Mouse (Mus musculus): ENCODE results near the gene Tor1b. TPM values are rescaled to one million over a fixed set of nuclear protein-coding genes. Genes with fewer than 3 reads are reported as not detected.
"Not testable (repeated sequence)": the region's sequence is repeated elsewhere in the genome, so short reads cannot be mapped to it uniquely, and the experiment has no call there.

The Tor1b gene
- total and polyA plus RNA-seq, 2 experiments from 2014 or later, result 20.4 to 45.4 TPM

- Histone ChIP-seq H3K4me2 (ENCODE audit: low read depth, low read length) (no peak overlapping the region), H3K27me3 (ENCODE audit: control insufficient read depth, insufficient read depth, low read length) (no peaks in the 10 kb centered on the region), H3K9ac (replicated peaks; ENCODE audit: low read depth, low read length) (no peak overlapping the region), H3K4me1 (ENCODE audit: control insufficient read depth, insufficient read depth) (no peaks in the 10 kb centered on the region), H3K9me3 (replicated peaks; ENCODE audit: control insufficient read depth, low read length) (no peaks in the 10 kb centered on the region), H3K27ac (ENCODE audit: low read depth) (no peak overlapping the region), H3K4me3 (ENCODE audit: low read depth, low read length) (no peak overlapping the region), H3K36me3 (replicated peaks; ENCODE audit: control insufficient read depth, insufficient read depth, low read length) (no peaks in the 10 kb centered on the region)
- ATAC-seq (ENCODE audit: insufficient read depth, low read depth) (no peak), DNase-seq (ENCODE audit: low spot score) (no peak)
- 83% methylated on average over 5 of the region's 5 CpGs for WGBS
- TF ChIP-seq CTCF (IDR thresholded peaks at IDR 0.05; ENCODE audit: low read depth), result no peak
- TF ChIP-seq EP300 (IDR thresholded peaks at IDR 0.05; ENCODE audit: low read depth), result no peak
Measured at GRCm38 (mm10) chr2:30941586-30941985, 11.2 kb upstream of the Tor1b start.

GRCm38 (mm10) chr2:30942116-30942515, 10.6 kb upstream of the Tor1b start:
- 42% methylated on average over 7 of the region's 7 CpGs for WGBS

GRCm38 (mm10) chr2:30942603-30943011, 10.2 kb upstream of the Tor1b start:
- TF ChIP-seq CTCF (IDR thresholded peaks at IDR 0.05; ENCODE audit: low read depth) (peak; percentile 87), EP300 (IDR thresholded peaks at IDR 0.05; ENCODE audit: low read depth) (no peak)
- ATAC-seq (ENCODE audit: insufficient read depth, low read depth) (peak; percentile 76), DNase-seq (ENCODE audit: low spot score) (peak; percentile 90)
- Histone ChIP-seq H3K4me3 (ENCODE audit: low read depth, low read length) (peak overlapping the region; percentile 48), H3K27me3 (ENCODE audit: control insufficient read depth, insufficient read depth, low read length) (no peaks in the 10 kb centered on the region), H3K36me3 (replicated peaks; ENCODE audit: control insufficient read depth, insufficient read depth, low read length) (no peaks in the 10 kb centered on the region), H3K9me3 (replicated peaks; ENCODE audit: control insufficient read depth, low read length) (no peaks in the 10 kb centered on the region), H3K27ac (ENCODE audit: low read depth) (no peak overlapping the region), H3K9ac (replicated peaks; ENCODE audit: low read depth, low read length) (no peak overlapping the region), H3K4me2 (ENCODE audit: low read depth, low read length) (peak overlapping the region; percentile 59), H3K4me1 (ENCODE audit: control insufficient read depth, insufficient read depth) (no peaks in the 10 kb centered on the region)
- 24% methylated on average over 16 of the region's 16 CpGs for WGBS

More at GRCm38 (mm10) chr2:30942116-30942515, 10.6 kb upstream of the Tor1b start:
- H3K9ac ChIP-seq (replicated peaks; ENCODE audit: low read depth, low read length); H3K9me3 ChIP-seq (replicated peaks; ENCODE audit: control insufficient read depth, low read length); ATAC-seq (ENCODE audit: insufficient read depth, low read depth); DNase-seq (ENCODE audit: low spot score); H3K4me1 ChIP-seq (ENCODE audit: control insufficient read depth, insufficient read depth); H3K27me3 ChIP-seq (ENCODE audit: control insufficient read depth, insufficient read depth, low read length); H3K36me3 ChIP-seq (replicated peaks; ENCODE audit: control insufficient read depth, insufficient read depth, low read length); H3K27ac ChIP-seq (ENCODE audit: low read depth): not testable (repeated sequence)
- H3K4me2 ChIP-seq (ENCODE audit: low read depth, low read length), result peak overlapping the region; percentile 59; the same call in 1 of the 2 replicates
- H3K4me3 ChIP-seq (ENCODE audit: low read depth, low read length), result peak overlapping the region; percentile 48; the same call in 1 of the 2 replicates

GRCm38 (mm10) chr2:30952457-30952823, 319 bp upstream of the Tor1b start:
- WGBS, result 27% methylated on average over 5 of the region's 5 CpGs
- H3K36me3 ChIP-seq (replicated peaks; ENCODE audit: control insufficient read depth, insufficient read depth, low read length), result peaks cover 18% of the 10 kb centered on the region
- peak overlapping the region; percentile 83 for H3K4me3 ChIP-seq (ENCODE audit: low read depth, low read length)
- H3K4me1 ChIP-seq (ENCODE audit: control insufficient read depth, insufficient read depth), result peaks cover 14% of the 10 kb centered on the region
- peak overlapping the region; percentile 95 for H3K4me2 ChIP-seq (ENCODE audit: low read depth, low read length)
- no peak overlapping the region for H3K9ac ChIP-seq (replicated peaks; ENCODE audit: low read depth, low read length)
- H3K9me3 ChIP-seq (replicated peaks; ENCODE audit: control insufficient read depth, low read length), result no peaks in the 10 kb centered on the region
- DNase-seq (ENCODE audit: low spot score) (no peak), ATAC-seq (ENCODE audit: insufficient read depth, low read depth) (no peak; the same call in 1 of the 2 replicates)
- peak overlapping the region; percentile 62 for H3K27ac ChIP-seq (ENCODE audit: low read depth)
- no peak for TF ChIP-seq CTCF (IDR thresholded peaks at IDR 0.05; ENCODE audit: low read depth)
- no peak for TF ChIP-seq EP300 (IDR thresholded peaks at IDR 0.05; ENCODE audit: low read depth)
- H3K27me3 ChIP-seq (ENCODE audit: control insufficient read depth, insufficient read depth, low read length), result no peaks in the 10 kb centered on the region; the same call in 1 of the 2 replicates

- ATAC-seq (ENCODE audit: insufficient read depth, low read depth) (no peak), DNase-seq (ENCODE audit: low spot score) (no peak)
- H3K9me3 ChIP-seq (replicated peaks; ENCODE audit: control insufficient read depth, low read length), result no peaks in the 10 kb centered on the region
- 62% methylated on average over 6 of the region's 6 CpGs for WGBS
- H3K4me2 ChIP-seq (ENCODE audit: low read depth, low read length), result no peak overlapping the region
- no peak overlapping the region for H3K27ac ChIP-seq (ENCODE audit: low read depth)
- peaks cover 40% of the 10 kb centered on the region for H3K36me3 ChIP-seq (replicated peaks; ENCODE audit: control insufficient read depth, insufficient read depth, low read length)
- peaks cover 14% of the 10 kb centered on the region for H3K4me1 ChIP-seq (ENCODE audit: control insufficient read depth, insufficient read depth)
- 0 out of 2 replicates have a peak overlapping the region, but pooled peaks have one; percentile 82 for H3K9ac ChIP-seq (replicated peaks; ENCODE audit: low read depth, low read length)
- TF ChIP-seq EP300 (IDR thresholded peaks at IDR 0.05; ENCODE audit: low read depth) (no peak), CTCF (IDR thresholded peaks at IDR 0.05; ENCODE audit: low read depth) (no peak)
- H3K4me3 ChIP-seq (ENCODE audit: low read depth, low read length), result no peak overlapping the region
- H3K27me3 ChIP-seq (ENCODE audit: control insufficient read depth, insufficient read depth, low read length), result no peaks in the 10 kb centered on the region
Measured at GRCm38 (mm10) chr2:30954797-30955196, 2.0 kb downstream of the Tor1b start.

GRCm38 (mm10) chr2:30957511-30957910, 4.8 kb downstream of the Tor1b start:
- ATAC-seq (ENCODE audit: insufficient read depth, low read depth), result no peak
- Histone ChIP-seq H3K36me3 (replicated peaks; ENCODE audit: control insufficient read depth, insufficient read depth, low read length) (peaks cover 67% of the 10 kb centered on the region), H3K9ac (replicated peaks; ENCODE audit: low read depth, low read length) (no peak overlapping the region)

More at GRCm38 (mm10) chr2:30957511-30957910, 4.8 kb downstream of the Tor1b start:
- H3K4me2 ChIP-seq (ENCODE audit: low read depth, low read length), result no peak overlapping the region
- no peak overlapping the region for H3K4me3 ChIP-seq (ENCODE audit: low read depth, low read length)
- peaks cover 11% of the 10 kb centered on the region for H3K4me1 ChIP-seq (ENCODE audit: control insufficient read depth, insufficient read depth)
- WGBS, result 77% methylated on average over 4 of the region's 4 CpGs
- TF ChIP-seq CTCF (IDR thresholded peaks at IDR 0.05; ENCODE audit: low read depth), result no peak
- TF ChIP-seq EP300 (IDR thresholded peaks at IDR 0.05; ENCODE audit: low read depth), result no peak
- DNase-seq (ENCODE audit: low spot score), result no peak
- no peaks in the 10 kb centered on the region for H3K27me3 ChIP-seq (ENCODE audit: control insufficient read depth, insufficient read depth, low read length)
- H3K27ac ChIP-seq (ENCODE audit: low read depth), result no peak overlapping the region
- no peaks in the 10 kb centered on the region for H3K9me3 ChIP-seq (replicated peaks; ENCODE audit: control insufficient read depth, low read length)

Data from heart, postnatal 0 days (tissue).